Mouse (Mus musculus) ovary, postnatal 36 days (tissue): ENCODE results near the gene Cel.

Experiments
- DNase-seq: peaks from one replicate; pipeline ENCODE4 v3.0.0; 2022; ENCODE audit warnings: low spot score, mixed read lengths

Gene Cel

GRCm38 (mm10) chr2:28585043-28585571, 21.9 kb upstream of the Cel start:
- peak; percentile 62 for DNase-seq

DNA sequence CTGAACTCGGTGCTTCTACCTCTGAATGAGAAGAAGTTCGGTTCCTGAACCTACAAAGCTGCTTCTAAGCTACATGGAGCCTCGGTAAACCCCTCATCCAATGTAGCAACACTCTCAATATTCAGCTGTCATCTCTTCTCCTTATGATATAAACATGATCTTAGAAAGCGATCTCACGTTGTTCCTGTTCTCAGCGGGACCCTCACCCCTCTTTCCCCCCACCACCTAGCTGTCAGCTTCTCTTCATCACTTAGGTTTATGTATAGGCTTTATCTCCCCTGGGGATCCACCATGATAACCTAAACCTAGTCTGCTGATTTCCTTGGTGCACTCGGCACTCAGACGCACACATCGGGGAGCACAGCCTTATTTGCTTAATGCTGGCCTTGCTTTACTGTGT, 20.4 kb upstream of the Cel start, which contains the start of gene Gtf3c5:
TSS of gene Gtf3c5 (minus strand) at position 101 of the 400 bp plus-strand sequence.
- DNase-seq: no peak

DNA sequence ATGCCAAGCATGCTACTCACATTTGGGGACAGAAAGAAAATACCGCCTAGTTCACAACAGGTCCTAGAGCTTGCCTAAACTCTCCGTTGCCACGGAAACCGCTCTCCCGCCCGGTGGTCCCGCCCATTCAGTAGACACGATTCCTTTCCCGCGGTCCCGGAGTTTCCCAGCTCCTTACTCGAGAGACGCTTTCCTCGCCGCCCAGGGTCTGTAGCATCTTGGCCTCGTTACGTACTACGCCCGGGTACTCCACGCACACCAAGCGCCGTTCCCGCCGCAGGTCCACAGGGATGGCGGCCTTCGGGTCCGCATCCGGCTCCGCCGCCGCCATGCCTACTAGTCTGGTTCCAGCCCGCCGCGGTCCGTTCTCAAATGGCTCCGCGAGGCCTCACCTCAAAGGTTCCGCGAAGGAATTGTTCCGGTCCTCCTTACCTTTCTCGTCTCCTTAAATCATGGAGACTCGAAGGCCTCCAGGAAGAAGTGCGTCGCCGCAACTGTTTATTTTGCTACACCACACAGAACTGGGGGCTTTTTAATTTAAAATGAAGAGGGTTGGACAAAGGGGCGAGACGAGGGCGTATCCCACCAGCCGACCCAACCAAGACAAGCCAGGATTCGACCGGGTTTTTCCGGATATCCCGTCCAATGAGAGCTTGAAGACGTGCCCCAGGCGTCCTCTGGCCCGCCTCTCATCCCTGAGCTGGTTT, 19.6 kb upstream of the Cel start:
- DNase-seq: peak; percentile 86

- no peak for DNase-seq
Observed at GRCm38 (mm10) chr2:28578003-28578402, 14.8 kb upstream of the Cel start.

DNA sequence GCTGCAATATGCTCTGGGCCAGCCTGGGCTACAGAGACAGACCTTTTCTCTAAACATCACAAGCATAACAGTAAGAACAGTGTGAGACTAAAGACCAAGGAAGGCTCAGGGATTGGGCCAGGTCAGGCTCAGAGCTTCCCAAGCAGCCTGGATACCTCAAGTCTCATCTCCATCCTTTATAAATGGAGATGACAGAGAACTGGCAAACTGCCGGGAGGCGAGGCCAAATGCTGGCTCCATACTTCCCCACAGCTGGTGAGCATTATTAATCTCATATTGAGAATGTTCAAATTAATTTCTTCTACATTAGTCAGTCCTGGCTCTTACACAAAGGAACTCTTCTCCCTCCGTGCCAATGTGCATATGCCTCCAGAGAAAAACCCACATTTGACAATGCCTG, 13.6 kb upstream of the Cel start:
- DNase-seq: no peak

DNA sequence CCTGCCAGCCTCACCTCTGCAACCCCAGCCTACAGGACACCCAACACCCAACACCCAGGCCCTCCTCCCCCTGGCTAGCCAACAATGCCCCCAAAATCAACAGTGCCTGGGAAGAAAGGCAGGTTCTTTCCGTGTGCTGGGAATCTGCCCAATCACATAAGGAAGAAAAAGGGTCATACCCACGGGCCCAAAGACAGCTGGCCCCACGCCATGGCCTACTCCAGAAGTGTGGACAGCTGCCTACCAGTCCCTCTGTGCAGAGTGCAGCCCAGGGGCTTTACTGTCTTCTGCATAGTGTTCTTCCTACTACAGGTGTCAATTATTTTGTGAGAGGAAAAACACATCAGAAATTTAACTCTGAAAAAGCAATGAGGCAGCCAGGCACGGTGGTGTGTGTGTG, 12.1 kb upstream of the Cel start:
- no peak for DNase-seq

GRCm38 (mm10) chr2:28569903-28570302, 6.7 kb upstream of the Cel start:
- no peak for DNase-seq

DNA sequence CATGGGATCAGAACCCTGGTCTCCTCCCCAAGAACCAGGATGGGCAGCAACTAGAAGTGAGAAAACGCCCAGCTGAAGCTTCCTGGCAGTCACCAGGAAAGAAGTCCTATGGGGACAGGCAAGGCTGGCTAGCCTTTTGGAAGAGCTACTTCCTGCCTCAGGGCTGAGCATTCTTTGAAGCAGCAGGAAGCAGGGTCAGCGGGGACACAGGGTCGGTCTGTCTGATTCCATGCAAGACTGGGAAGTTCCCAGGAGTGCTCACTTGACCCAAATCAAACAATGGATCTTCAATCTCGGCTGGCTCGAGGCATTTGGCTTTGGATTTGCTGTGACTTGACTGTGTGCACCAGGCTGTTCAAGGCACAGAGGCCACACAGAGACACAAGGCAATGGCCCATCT, 3.3 kb upstream of the Cel start:
- DNase-seq: no peak

DNA sequence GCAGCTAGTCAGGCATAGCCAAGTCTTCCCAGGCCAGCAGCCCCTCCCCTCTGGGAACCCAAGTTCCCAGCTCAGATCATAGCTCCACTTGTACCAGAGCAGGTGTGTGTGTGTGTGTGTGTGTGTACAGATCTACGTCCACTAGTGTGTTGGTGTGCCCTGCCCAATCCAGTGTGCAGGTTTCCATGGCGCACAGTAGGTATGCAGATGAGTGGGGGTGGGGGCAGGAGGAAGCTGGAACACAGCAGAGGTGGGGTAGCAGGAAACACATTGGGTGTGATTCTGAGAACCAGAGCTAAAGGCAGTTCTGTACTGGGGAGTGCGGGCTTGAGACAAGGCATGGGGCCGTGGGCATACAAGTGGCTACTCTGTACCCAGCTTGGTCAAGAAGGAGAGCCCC, 1.2 kb upstream of the Cel start:
- no peak for DNase-seq

- DNase-seq: no peak
Observed at GRCm38 (mm10) chr2:28563830-28564229, 627 bp upstream of the Cel start.

- no peak for DNase-seq
Observed at GRCm38 (mm10) chr2:28557452-28557851, 5.8 kb downstream of the Cel start.

GRCm38 (mm10) chr2:28552301-28552700, 10.9 kb downstream of the Cel start:
- no peak for DNase-seq

- DNase-seq: no peak
Observed at GRCm38 (mm10) chr2:28549157-28549556, 14.0 kb downstream of the Cel start.

DNA sequence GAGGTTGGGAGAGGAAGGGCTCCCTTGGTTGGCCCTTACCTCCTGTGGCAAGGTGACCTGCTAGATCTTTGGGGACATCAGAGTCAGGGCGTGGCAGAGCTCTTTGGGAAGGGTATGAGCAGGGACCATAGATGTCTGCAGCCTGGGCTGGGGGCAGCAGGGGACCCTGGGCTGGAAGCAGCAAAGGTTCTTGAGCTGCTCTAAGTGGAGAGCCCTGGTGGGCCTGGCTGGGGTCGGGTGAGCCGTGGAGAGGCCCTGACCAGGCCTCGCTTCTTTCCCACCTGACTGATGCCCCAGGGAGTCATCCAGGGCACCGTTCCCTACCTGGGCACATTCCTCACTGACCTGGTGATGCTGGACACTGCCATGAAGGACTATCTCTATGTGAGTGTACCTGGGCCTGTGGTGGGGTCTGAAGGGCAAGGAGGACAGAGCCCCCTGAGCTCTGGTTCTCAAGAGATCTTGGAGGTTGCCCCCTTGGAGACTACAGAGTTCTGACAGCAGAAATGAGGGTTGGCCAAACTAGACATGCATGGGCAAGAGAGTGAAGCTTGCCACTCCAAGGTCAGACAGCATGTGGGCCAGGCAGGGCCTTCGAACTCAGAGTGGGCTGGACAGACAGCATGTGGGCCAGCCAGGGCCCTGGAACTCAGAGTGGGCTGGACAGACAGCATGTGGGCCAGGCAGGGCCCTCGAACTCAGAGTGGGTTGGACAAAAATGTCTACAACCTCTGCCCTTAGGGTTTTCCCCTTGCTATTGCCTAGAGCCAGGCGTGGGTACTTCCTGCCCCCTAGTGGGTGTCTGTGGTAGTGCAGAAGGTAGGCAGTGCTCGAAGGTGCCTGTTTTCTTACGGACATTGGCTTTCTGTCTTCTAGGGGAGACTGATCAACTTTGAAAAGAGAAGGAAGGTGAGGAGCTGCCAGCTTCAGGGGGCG, 15.7 kb downstream of the Cel start:
- peak; percentile 81 for DNase-seq

DNA sequence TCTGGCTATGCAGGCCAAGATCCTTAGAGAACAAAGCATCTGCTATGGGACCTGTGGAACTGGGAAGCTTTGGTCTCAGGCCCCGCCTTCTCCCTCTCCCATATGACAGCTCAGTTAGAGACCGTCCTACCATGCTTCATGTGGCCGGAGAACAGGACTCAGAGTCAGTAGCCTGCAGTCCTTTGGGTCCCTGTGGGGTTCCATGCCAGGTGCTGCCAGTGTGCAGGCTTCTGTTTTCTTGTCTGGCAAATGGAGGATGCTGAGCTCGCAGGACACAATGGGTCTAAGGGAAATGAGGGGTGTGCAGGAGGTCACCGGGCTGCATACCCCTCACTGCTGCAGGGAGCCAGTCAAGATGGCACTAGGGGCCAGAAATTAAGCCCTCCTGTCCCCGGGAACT, 16.6 kb downstream of the Cel start:
- no peak for DNase-seq

- DNase-seq: no peak
Observed at GRCm38 (mm10) chr2:28545976-28546375, 17.2 kb downstream of the Cel start.

DNA sequence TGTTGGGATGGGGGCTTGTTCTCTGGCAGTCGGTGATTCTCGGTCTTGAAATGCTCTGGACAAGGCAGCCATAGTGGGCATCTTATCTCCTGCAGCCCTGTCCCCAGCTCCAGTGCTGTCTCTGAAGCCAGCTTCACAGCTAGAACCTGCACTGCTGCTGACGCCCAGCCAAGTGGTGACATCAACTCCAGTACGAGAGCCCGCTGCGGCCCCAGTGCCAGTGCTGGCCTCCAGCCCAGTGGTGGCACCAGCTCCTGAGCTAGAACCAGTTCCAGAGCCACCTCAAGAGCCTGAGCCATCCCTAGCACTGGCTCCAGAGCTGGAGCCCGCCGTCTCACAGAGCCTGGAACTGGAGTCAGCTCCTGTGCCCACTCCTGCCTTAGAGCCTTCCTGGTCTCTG, 19.3 kb downstream of the Cel start:
- no peak for DNase-seq

DNA sequence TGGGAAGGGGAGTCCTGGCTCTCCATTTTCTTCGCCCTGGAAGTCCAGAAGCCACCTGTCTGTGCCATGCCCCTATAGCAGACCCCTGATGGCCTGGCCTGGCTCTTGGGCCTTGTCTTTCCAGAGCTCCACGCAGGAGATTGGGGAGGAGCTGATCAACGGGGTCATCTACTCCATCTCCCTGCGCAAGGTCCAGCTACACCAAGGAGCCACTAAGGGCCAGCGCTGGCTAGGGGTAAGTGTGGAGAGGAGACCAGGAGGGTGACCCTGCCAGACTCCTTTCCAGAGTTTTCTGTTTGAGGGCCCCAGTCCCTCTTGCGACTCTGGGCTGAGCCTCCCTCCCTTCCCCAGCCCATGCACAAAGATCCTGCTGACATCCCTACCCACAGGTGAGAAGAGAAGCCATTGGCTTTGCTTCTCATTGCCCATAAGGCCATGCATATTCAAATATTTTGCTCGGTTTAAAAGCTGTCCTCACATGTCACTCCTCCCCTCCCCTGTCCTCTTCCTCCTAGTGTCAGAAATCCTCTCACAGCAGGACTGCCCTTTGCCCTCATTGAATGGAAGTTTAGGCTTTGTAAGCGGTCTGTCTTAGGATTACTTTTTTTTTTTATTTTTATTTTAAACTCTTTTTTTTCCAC, 22.5 kb downstream of the Cel start:
- no peak for DNase-seq

DNA sequence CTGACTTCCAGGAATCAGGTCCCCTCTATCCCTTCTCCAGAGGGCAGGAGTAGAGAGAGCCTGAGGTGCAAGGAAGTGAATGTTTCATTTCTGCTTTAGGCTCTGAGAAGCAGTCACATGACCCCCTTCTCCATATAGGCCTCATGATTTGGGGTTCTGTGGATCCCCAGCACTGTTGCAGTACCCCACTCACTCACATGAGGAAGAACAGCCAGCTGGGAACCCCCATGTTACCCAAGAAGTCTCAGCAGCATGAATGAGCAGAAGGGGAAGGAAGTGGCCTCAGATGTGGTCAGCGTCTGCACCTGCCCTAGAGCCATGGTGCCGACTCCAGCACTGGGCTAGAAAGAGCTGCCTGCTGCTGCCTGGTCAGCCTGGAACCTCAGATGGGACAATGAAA, 23.3 kb downstream of the Cel start:
- DNase-seq: no peak

GRCm38 (mm10) chr2:28539206-28539605, 24.0 kb downstream of the Cel start:
- DNase-seq: peak; percentile 39

GRCm38 (mm10) chr2:28538817-28539128, 24.4 kb downstream of the Cel start:
- DNase-seq: no peak

GRCm38 (mm10) chr2:28537995-28538816, 25.0 kb downstream of the Cel start:
- DNase-seq: no peak
